Mouse (Mus musculus): ENCODE results near the gene Hapln3. TPM values are rescaled to one million over a fixed set of nuclear protein-coding genes. Genes with fewer than 3 reads are reported as not detected.

Hapln3 gene
- 2.3 and 2.9 TPM in 2 replicates for polyA plus RNA-seq (2016; fragmentation: Nextera tagmentation; extraction: Ambion mirVana)

- Histone ChIP-seq H3K36me3 (peaks cover 27% of the 10 kb centered on the region), H3K9me3 (no peaks in the 10 kb centered on the region), H3K4me3 (peak within 1 kb of the TSS; percentile 42), H3K27ac (peak within 1 kb of the TSS; percentile 71), H3K27me3 (ENCODE audit: insufficient read depth, poor library complexity, severe bottlenecking) (peaks cover 39% of the 10 kb centered on the region), H3K4me1 (replicated peaks) (peaks cover 59% of the 10 kb centered on the region)
- peak; percentile 47 for DNase-seq (ENCODE audit: low spot score)
- 3% methylated on average over 19 of the region's 19 CpGs for WGBS
Observed at GRCm38 (mm10) chr7:79130843-79131444, at the start of gene Hapln3. Gene Hapln3, minus strand, starts transcription at chr7:79131018.

DNA sequence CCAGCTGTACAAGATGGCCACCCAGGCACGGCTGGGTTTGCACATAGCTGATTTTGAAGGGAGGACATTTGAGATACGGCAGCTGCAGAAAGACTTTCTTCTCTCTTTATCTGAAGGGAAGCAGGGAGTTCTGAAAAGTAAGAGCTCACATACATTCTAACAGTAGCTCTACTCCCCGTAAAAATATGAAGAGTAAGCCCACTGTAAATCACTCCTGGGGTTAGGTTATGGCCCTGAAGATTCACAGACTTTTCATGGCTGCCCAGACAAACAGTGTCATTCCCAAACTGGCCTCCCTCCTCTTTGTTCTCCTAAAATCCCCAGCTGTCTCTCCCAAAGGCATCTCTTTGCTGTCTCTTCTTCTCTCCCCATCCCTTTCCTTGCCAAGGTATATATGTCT, 43.0 kb upstream of the Hapln3 start:
- no peaks in the 10 kb centered on the region for H3K9me3 ChIP-seq
- DNase-seq (ENCODE audit: low spot score) = no peak
- no peaks in the 10 kb centered on the region for H3K27me3 ChIP-seq (ENCODE audit: insufficient read depth, poor library complexity, severe bottlenecking)
- H3K27ac ChIP-seq = no peak overlapping the region
- H3K4me3 ChIP-seq = no peak overlapping the region
- no peaks in the 10 kb centered on the region for H3K4me1 ChIP-seq (replicated peaks)
- H3K36me3 ChIP-seq = no peaks in the 10 kb centered on the region
- WGBS = 81% methylated on average over 3 of the region's 3 CpGs

GRCm38 (mm10) chr7:79171782-79172181, 41.0 kb upstream of the Hapln3 start:
- Histone ChIP-seq H3K27me3 (ENCODE audit: insufficient read depth, poor library complexity, severe bottlenecking) (no peaks in the 10 kb centered on the region), H3K4me3 (no peak overlapping the region), H3K9me3 (no peaks in the 10 kb centered on the region), H3K4me1 (replicated peaks) (peaks cover 5% of the 10 kb centered on the region), H3K27ac (no peak overlapping the region), H3K36me3 (no peaks in the 10 kb centered on the region)
- DNase-seq (ENCODE audit: low spot score) = no peak
- 91% methylated on average over 1 of the region's 1 CpGs for WGBS

- Histone ChIP-seq H3K27ac (no peak overlapping the region), H3K4me3 (no peak overlapping the region), H3K36me3 (no peaks in the 10 kb centered on the region), H3K27me3 (ENCODE audit: insufficient read depth, poor library complexity, severe bottlenecking) (no peaks in the 10 kb centered on the region), H3K4me1 (replicated peaks) (peaks cover 9% of the 10 kb centered on the region), H3K9me3 (no peaks in the 10 kb centered on the region)
- no peak for DNase-seq (ENCODE audit: low spot score)
- 62% methylated on average over 14 of the region's 14 CpGs for WGBS
Observed at GRCm38 (mm10) chr7:79167006-79167562, 36.3 kb upstream of the Hapln3 start.

- no peaks in the 10 kb centered on the region for H3K36me3 ChIP-seq
- no peak for DNase-seq (ENCODE audit: low spot score)
- 70% methylated on average over 1 of the region's 1 CpGs for WGBS
- no peaks in the 10 kb centered on the region for H3K9me3 ChIP-seq
- no peaks in the 10 kb centered on the region for H3K27me3 ChIP-seq (ENCODE audit: insufficient read depth, poor library complexity, severe bottlenecking)
- no peak overlapping the region for H3K4me3 ChIP-seq
- H3K27ac ChIP-seq = no peak overlapping the region
- no peaks in the 10 kb centered on the region for H3K4me1 ChIP-seq (replicated peaks)
Observed at GRCm38 (mm10) chr7:79159406-79159805, 28.6 kb upstream of the Hapln3 start.

DNA sequence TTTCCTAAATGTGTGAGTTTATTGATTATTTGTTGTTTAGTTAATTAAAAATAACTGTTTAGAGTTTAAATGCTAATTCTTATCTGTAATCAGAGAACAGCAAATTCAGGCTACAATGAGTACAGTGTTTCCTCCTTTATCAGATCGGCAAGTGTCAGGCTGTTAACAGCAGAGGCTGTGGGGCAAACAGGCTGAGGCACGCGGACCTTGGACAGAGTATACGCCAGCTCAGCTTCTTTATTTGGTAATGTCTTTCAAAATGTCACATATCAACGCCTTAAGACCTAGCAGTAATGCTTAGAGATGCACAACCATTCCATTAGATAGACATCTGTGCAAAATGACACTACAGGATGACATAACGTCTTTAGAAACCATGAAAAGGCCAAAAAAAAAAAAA, 18.7 kb upstream of the Hapln3 start:
- WGBS = 73% methylated on average over 6 of the region's 6 CpGs

GRCm38 (mm10) chr7:79148711-79149266, 18.0 kb upstream of the Hapln3 start, which contains the start of gene Mfge8:
Gene Mfge8, minus strand, starts transcription at chr7:79149060.
- Histone ChIP-seq H3K27me3 (ENCODE audit: insufficient read depth, poor library complexity, severe bottlenecking) (no peaks in the 10 kb centered on the region), H3K4me1 (replicated peaks) (peaks cover 33% of the 10 kb centered on the region), H3K9me3 (no peaks in the 10 kb centered on the region), H3K27ac (peak within 1 kb of the TSS; percentile 88), H3K36me3 (peaks cover 17% of the 10 kb centered on the region), H3K4me3 (peak within 1 kb of the TSS; percentile 68)
- DNase-seq (ENCODE audit: low spot score) = peak; percentile 91
- under 1% methylated on average over 39 of the region's 39 CpGs for WGBS

More for the DNA sequence above, 18.7 kb upstream of the Hapln3 start:
- H3K9me3 ChIP-seq = no peaks in the 10 kb centered on the region
- H3K4me3 ChIP-seq = no peak overlapping the region
- DNase-seq (ENCODE audit: low spot score) = no peak
- no peaks in the 10 kb centered on the region for H3K27me3 ChIP-seq (ENCODE audit: insufficient read depth, poor library complexity, severe bottlenecking)
- H3K4me1 ChIP-seq (replicated peaks) = peaks cover 33% of the 10 kb centered on the region
- no peak overlapping the region for H3K27ac ChIP-seq
- peaks cover 9% of the 10 kb centered on the region for H3K36me3 ChIP-seq

- Histone ChIP-seq H3K36me3 (peaks cover 23% of the 10 kb centered on the region), H3K4me3 (peak overlapping the region; percentile 68), H3K9me3 (no peaks in the 10 kb centered on the region), H3K27ac (peak overlapping the region; percentile 88), H3K27me3 (ENCODE audit: insufficient read depth, poor library complexity, severe bottlenecking) (no peaks in the 10 kb centered on the region), H3K4me1 (replicated peaks) (peaks cover 33% of the 10 kb centered on the region)
- peak; percentile 39 for DNase-seq (ENCODE audit: low spot score)
- WGBS = under 1% methylated on average over 20 of the region's 20 CpGs
Observed at GRCm38 (mm10) chr7:79147931-79148653, 17.3 kb upstream of the Hapln3 start.

DNA sequence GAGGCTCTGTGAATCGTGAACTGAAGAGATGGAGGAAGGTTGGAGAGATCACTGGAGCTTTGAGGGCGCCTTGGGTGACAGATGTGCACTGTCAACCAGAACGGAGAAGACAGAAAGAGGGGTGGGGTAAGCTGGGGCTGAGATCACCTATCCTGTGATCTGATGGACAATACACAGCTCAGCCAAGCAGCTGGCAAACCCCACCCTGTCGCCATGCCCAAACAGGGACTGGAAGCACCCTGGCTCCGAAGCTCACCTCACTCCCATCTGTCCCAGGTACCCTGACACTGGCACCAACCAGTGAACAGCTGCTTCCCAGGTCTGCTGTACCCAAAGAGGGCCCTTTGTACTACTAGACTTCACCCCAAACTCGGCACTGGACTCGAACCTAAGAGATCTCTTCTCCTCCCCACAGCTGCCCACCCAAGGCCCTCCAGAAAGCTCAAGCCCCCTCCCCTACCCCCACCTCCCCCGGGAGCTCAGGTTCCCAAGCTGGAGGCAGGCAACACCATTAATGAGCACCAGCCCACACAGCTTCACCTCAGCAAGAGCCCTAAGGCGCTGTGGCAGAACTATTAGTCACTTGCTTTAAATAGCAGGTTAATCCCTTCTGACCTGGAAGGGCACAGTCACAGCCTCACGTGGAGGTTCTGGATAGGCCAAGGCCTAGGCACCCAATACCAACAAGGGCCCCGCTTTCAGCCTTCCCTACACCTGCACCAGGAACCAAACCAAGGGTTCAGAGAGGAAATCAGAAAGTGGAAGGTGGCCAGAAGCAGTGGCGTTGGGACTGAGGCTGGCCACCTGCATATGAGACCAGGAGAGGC, 16.4 kb upstream of the Hapln3 start:
- H3K4me3 ChIP-seq = peak overlapping the region; percentile 68

DNA sequence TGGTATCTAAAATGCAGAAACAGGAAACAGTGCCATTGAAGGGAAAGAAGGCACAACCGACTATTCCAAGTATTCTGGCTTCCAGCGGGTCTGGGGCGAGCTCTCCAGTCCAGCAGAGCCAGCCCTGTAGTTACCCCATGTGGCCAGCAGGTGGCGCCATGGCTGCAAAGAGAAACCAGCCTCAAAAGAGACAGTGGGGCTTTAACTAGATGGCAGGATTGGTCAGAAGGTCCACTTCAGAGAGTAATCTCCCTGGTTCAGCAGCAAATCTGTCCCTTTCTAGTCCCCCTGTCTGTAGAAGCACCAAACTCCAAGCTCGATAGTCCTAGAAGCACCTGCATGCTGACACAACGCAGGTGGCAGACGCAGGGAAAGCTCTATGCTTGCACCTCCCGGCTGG, 10.1 kb upstream of the Hapln3 start:
- Histone ChIP-seq H3K9me3 (no peaks in the 10 kb centered on the region), H3K36me3 (peaks cover 61% of the 10 kb centered on the region), H3K27ac (no peak overlapping the region), H3K4me1 (replicated peaks) (0 out of 2 replicates have a peak, but pooled peaks cover 4% of the 10 kb centered on the region), H3K27me3 (ENCODE audit: insufficient read depth, poor library complexity, severe bottlenecking) (no peaks in the 10 kb centered on the region), H3K4me3 (no peak overlapping the region)
- 40% methylated on average over 8 of the region's 8 CpGs for WGBS
- DNase-seq (ENCODE audit: low spot score) = peak; percentile 85

More for the DNA sequence above, 16.4 kb upstream of the Hapln3 start:
- H3K36me3 ChIP-seq = peaks cover 32% of the 10 kb centered on the region
- no peaks in the 10 kb centered on the region for H3K27me3 ChIP-seq (ENCODE audit: insufficient read depth, poor library complexity, severe bottlenecking)
- WGBS = 62% methylated on average over 12 of the region's 12 CpGs
- peaks cover 33% of the 10 kb centered on the region for H3K4me1 ChIP-seq (replicated peaks)
- H3K9me3 ChIP-seq = no peaks in the 10 kb centered on the region
- DNase-seq (ENCODE audit: low spot score) = no peak
- H3K27ac ChIP-seq = peak overlapping the region; percentile 88; the same call in 1 of the 2 replicates

DNA sequence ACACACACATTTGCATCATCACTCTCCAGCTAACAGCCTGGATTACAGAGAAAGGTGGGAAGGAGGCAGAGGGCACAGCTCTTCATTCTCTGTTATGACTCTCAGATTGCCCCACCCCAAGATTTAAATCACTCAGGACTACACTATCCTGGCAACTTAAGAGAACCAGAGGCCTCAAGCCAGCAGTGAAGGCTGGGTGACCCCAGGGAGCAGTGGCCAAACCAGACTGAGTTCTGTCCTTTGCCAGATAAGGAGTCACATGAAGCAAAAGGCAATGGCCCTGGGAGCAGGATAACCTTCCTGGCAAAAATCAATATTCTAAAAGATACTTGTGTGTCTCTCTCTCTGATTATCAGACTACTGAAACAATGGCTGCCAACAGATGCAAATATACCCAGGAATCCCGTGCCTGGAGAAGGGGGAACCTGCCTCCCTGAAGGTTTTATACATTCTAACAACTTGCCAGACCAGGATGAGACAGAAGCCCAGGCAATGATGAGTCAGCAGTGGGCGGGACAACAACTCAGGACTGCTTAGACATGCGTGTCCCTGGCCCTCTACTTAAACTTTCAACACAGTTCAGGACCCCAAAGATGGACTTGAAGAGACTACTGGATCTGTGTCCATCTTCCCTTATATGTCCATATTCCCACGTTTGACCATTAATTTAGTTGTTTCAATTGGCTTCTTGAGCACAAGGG, 9.2 kb upstream of the Hapln3 start:
- DNase-seq (ENCODE audit: low spot score) = no peak
- no peak overlapping the region for H3K27ac ChIP-seq
- 0 out of 2 replicates have a peak, but pooled peaks cover 4% of the 10 kb centered on the region for H3K4me1 ChIP-seq (replicated peaks)
- H3K4me3 ChIP-seq = no peak overlapping the region
- H3K27me3 ChIP-seq (ENCODE audit: insufficient read depth, poor library complexity, severe bottlenecking) = no peaks in the 10 kb centered on the region
- no peaks in the 10 kb centered on the region for H3K9me3 ChIP-seq
- H3K36me3 ChIP-seq = peaks cover 65% of the 10 kb centered on the region
- 54% methylated on average over 4 of the region's 4 CpGs for WGBS
